Mouse (Mus musculus) CH12.LX (cell line): ENCODE measurements at regions not wholly inside any gene's neighbourhood (a gene's known extent, or its start where the extent isn't known, plus 50 kb on each side); places are given as distances from the start of the nearest gene placed in this dataset.

Experiments used
- BHLHE40 ChIP-seq: IDR thresholded peaks from 2 replicates; pipeline ENCODE4 v1.6.1; 2011; ENCODE audit warnings: mild to moderate bottlenecking, low read depth, low read length, improper control_type of control experiment
- CTCF ChIP-seq, 2 experiments: IDR thresholded peaks in 1 of 2; conservative IDR thresholded peaks in 1 of 2; 2 replicates each; pipeline ENCODE4 v1.5.1; 2011 to 2012; ENCODE audit warnings: low read depth in 2 of 2, low read length in 2 of 2, improper control_type of control experiment in 1 of 2, inconsistent platforms in 1 of 2, mild to moderate bottlenecking in 1 of 2, moderate library complexity in 1 of 2
- EP300 ChIP-seq: IDR thresholded peaks from 2 replicates; pipeline ENCODE4 v1.6.1; 2011; ENCODE audit warnings: low read length, improper control_type of control experiment
- MAX ChIP-seq: IDR thresholded peaks from 2 replicates; pipeline ENCODE4 v1.6.1; 2011; ENCODE audit warnings: low read length, improper control_type of control experiment
- NELFE ChIP-seq: IDR thresholded peaks from 2 replicates; pipeline ENCODE4 v1.6.1; 2011; ENCODE audit warnings: low read depth, low read length, improper control_type of control experiment

DNA sequence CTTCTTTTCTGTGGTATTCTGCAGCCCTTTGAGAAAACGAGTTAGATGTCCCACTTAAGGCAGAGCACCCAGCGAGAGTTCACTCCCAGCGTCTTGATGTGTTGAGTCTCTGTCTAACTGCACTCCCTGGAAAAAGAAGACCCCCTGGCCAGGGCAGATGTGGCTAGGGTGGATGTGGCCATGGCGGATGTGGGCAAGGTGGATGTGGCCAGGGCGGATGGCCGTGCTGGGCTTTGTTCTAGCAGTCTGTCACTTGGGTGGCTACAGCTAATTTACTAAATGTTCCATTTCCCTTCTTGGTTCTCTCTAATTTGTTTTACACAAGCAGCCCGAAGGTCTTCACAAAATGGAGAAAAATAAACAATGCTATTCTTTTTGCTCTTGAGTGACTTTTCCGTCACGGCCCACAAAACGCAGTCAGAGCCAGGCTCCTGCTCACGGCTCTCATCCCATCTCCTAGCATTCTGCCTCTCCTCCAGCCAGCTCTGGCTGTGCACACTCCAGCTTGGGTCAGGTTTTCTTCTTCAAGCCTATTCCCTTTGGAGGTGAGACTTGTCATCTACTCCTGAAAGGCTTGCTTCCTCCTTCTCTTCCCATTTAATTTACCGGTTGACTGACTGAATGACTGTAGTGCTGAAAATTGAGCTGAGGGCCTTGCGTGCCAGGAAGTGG lies 173.4 kb upstream of the Ccdc122 start:
- no peak for TF ChIP-seq BHLHE40
- TF ChIP-seq CTCF (conservative IDR thresholded peaks at IDR 0.05 in 1 of 2, IDR thresholded peaks at IDR 0.05 in 1 of 2; ENCODE audit: low read depth in 2 of 2, low read length in 2 of 2), result no peak
- no peak for TF ChIP-seq NELFE
- no peak for TF ChIP-seq EP300
- no peak for TF ChIP-seq MAX
